Mouse (Mus musculus): ENCODE data around the gene Tpm4.

DNA sequence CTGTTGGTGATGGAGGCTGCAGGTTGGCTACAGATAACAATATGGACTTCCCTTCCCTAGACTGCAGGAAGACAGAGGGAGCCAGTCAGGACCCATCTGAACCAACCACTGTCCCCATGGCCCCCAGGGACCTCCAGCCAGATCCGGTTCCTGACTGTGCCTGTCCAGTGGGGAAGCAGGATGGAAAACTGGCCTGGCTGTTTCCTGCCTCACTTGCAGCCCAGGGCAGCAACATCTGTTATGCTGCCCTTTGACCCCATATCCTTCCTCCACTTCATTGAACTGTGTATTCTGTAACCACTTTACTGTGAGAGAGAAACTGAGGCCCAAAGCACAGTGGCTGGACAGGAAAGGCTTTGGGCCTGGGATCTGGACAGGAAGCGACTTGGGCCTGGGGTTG is 3.5 kb upstream of the Tpm4 start:
- no peak for TF ChIP-seq EP300 (IDR thresholded peaks at IDR 0.05; ENCODE audit: low read depth)
- no peak for TF ChIP-seq CTCF (IDR thresholded peaks at IDR 0.05; ENCODE audit: low read depth)
